Mouse (Mus musculus) MEL (cell line): ENCODE data around the gene Gal3st3.

Experiments used
- CTCF ChIP-seq, 3 experiments: IDR thresholded peaks in 2 of 3; conservative IDR thresholded peaks in 1 of 3; 2 replicates each; pipeline ENCODE4 v1.5.1; 2011 to 2012; ENCODE audit warnings: low read length in 3 of 3, low read depth in 2 of 3, mild to moderate bottlenecking in 2 of 3, improper control_type of control experiment in 1 of 3, inconsistent platforms in 1 of 3, mixed read lengths in 1 of 3, moderate library complexity in 1 of 3; ENCODE audit not compliant: control insufficient read depth in 1 of 3, insufficient read depth in 1 of 3, poor library complexity in 1 of 3, severe bottlenecking in 1 of 3
- MYC ChIP-seq: IDR thresholded peaks from 2 replicates; pipeline ENCODE4 v1.6.1; 2011; ENCODE audit warnings: low read depth, mild to moderate bottlenecking, low read length, improper control_type of control experiment, moderate library complexity

DNA sequence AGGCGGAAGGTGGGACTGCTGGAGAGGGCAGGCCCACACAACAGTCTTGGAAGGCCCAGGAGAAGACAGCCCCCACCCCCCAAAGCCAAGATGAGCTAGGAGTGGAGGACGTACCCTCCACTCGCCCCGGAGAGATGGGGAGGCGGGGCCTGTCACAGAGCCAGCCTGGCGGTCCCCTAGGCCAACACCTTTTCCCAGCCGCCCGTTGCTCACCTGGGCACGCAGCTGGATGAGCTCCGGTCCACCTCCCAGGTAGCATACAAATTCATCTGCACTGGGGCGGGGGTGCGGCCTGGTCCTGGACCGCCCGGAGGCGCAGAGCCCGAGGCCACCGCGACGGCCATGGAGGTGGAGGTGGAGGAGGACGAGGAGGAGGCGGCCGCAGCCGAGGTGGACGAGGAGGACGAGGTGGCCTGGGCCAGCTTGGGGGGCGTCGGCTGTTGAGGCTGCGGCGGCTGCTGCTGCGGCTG lies 25.8 kb upstream of the Gal3st3 start:
- TF ChIP-seq MYC (no peak), CTCF (IDR thresholded peaks at IDR 0.05 in 2 of 3, conservative IDR thresholded peaks at IDR 0.05 in 1 of 3; ENCODE audit: control insufficient read depth in 1 of 3, insufficient read depth in 1 of 3, low read depth in 2 of 3, low read length in 3 of 3, poor library complexity in 1 of 3, severe bottlenecking in 1 of 3) (no peak)
